Mouse (Mus musculus): ENCODE measurements around the gene Pygo1. TPM values are rescaled to one million over a fixed set of nuclear protein-coding genes. Genes with fewer than 3 reads are reported as not detected.

Pygo1 gene
- polyA plus RNA-seq, 1 experiment from 2014 or later, result 0.12 TPM

- Histone ChIP-seq H3K27ac (no peak overlapping the region), H3K36me3 (no peaks in the 10 kb centered on the region), H3K27me3 (no peaks in the 10 kb centered on the region), H3K4me1 (replicated peaks) (no peaks in the 10 kb centered on the region), H3K9me3 (replicated peaks) (no peaks in the 10 kb centered on the region), H3K9ac (no peak overlapping the region), H3K4me2 (no peak overlapping the region), H3K4me3 (replicated peaks) (no peak overlapping the region)
- DNase-seq, result no peak
- 71% methylated on average over 7 of the region's 7 CpGs for WGBS (ENCODE audit: insufficient replicate concordance)
- no peak for ATAC-seq (ENCODE audit: low read depth)
Observed at GRCm38 (mm10) chr9:72996806-72997205, 71.4 kb downstream of the Pygo1 start.

- Histone ChIP-seq H3K4me2 (no peak overlapping the region), H3K4me3 (replicated peaks) (no peak overlapping the region), H3K27ac (no peak overlapping the region), H3K27me3 (no peaks in the 10 kb centered on the region), H3K9ac (no peak overlapping the region), H3K4me1 (replicated peaks) (0 out of 2 replicates have a peak, but pooled peaks cover 2% of the 10 kb centered on the region), H3K9me3 (replicated peaks) (no peaks in the 10 kb centered on the region), H3K36me3 (no peaks in the 10 kb centered on the region)
- ATAC-seq (ENCODE audit: low read depth), result no peak
- 47% methylated on average over 2 of the region's 2 CpGs for WGBS (ENCODE audit: insufficient replicate concordance)
- no peak for DNase-seq
Observed at GRCm38 (mm10) chr9:73000487-73000886, 75.0 kb downstream of the Pygo1 start.

GRCm38 (mm10) chr9:73001314-73002011, 76.0 kb downstream of the Pygo1 start:
- H3K36me3 ChIP-seq, result peaks cover 3% of the 10 kb centered on the region; the same call in 1 of the 2 replicates
- WGBS (ENCODE audit: insufficient replicate concordance), result 64% methylated on average over 13 of the region's 13 CpGs

More at GRCm38 (mm10) chr9:73001314-73002011, 76.0 kb downstream of the Pygo1 start:
- no peak for DNase-seq
- H3K9me3 ChIP-seq (replicated peaks), result no peaks in the 10 kb centered on the region
- H3K27me3 ChIP-seq, result no peaks in the 10 kb centered on the region
- no peak overlapping the region for H3K4me3 ChIP-seq (replicated peaks)
- H3K4me2 ChIP-seq, result no peak overlapping the region
- no peak overlapping the region for H3K9ac ChIP-seq
- H3K27ac ChIP-seq, result no peak overlapping the region
- ATAC-seq (ENCODE audit: low read depth), result no peak
- 0 out of 2 replicates have a peak, but pooled peaks cover 2% of the 10 kb centered on the region for H3K4me1 ChIP-seq (replicated peaks)

Other genes starting within 250 kb of the Pygo1 start
- 0.09 and 0.14 TPM in 2 replicates for gene Prtg, start 118.8 kb upstream of the Pygo1 start, polyA plus RNA-seq (2015; fragmentation: Nextera tagmentation; extraction: Ambion mirVana)
- gene Dyx1c1, start 33.1 kb downstream of the Pygo1 start, polyA plus RNA-seq (2015; fragmentation: Nextera tagmentation; extraction: Ambion mirVana), result 0.24 and 0.31 TPM in 2 replicates
- gene Gm44503, start 33.2 kb downstream of the Pygo1 start, polyA plus RNA-seq (2015; fragmentation: Nextera tagmentation; extraction: Ambion mirVana), result not detected in 2 replicates
- 2.7 and 4.0 TPM in 2 replicates for gene Ccpg1os, start 59.7 kb downstream of the Pygo1 start, polyA plus RNA-seq (2015; fragmentation: Nextera tagmentation; extraction: Ambion mirVana)
- 9.8 and 12.2 TPM in 2 replicates for gene Ccpg1, start 59.8 kb downstream of the Pygo1 start, polyA plus RNA-seq (2015; fragmentation: Nextera tagmentation; extraction: Ambion mirVana)
- gene Pigb, start 114.7 kb downstream of the Pygo1 start, polyA plus RNA-seq (2015; fragmentation: Nextera tagmentation; extraction: Ambion mirVana), result 4.5 and 6.2 TPM in 2 replicates
- 4.5 and 4.9 TPM in 2 replicates for gene Rab27a, start 119.2 kb downstream of the Pygo1 start, polyA plus RNA-seq (2015; fragmentation: Nextera tagmentation; extraction: Ambion mirVana)
- 0.09 TPM in 1 of 2 replicates, not detected in the other for gene Khdc3, start 176.2 kb downstream of the Pygo1 start, polyA plus RNA-seq (2015; fragmentation: Nextera tagmentation; extraction: Ambion mirVana)
- not detected in 2 replicates for gene Gm20509, start 176.8 kb downstream of the Pygo1 start, polyA plus RNA-seq (2015; fragmentation: Nextera tagmentation; extraction: Ambion mirVana)
- gene Rsl24d1, start 187.8 kb downstream of the Pygo1 start, polyA plus RNA-seq (2015; fragmentation: Nextera tagmentation; extraction: Ambion mirVana), result 78.9 and 89.4 TPM in 2 replicates

Measured in liver, embryonic 13.5 days (tissue).